Mouse (Mus musculus): ENCODE data around the gene Cdhr1.

- TF ChIP-seq POLR2A (IDR thresholded peaks at IDR 0.05; ENCODE audit: extremely low read depth, insufficient read depth, low read length) (no peak), CTCF (IDR thresholded peaks at IDR 0.05; ENCODE audit: extremely low read depth, insufficient read depth, low read length) (no peak)
Observed at GRCm38 (mm10) chr14:37027951-37028350, 70.2 kb downstream of the Cdhr1 start.
